Mouse (Mus musculus): ENCODE measurements around the gene Dzip1. TPM values are rescaled to one million over a fixed set of nuclear protein-coding genes. Genes with fewer than 3 reads are reported as not detected.

Gene Dzip1
- polyA plus RNA-seq, 1 experiment from 2014 or later: 27.3 TPM

GRCm38 (mm10) chr14:118829331-118830095 is 95.7 kb downstream of the Dzip1 start:
- H3K4me1 ChIP-seq (ENCODE audit: control insufficient read depth, insufficient read depth, low read length): no peaks in the 10 kb centered on the region
- 87% methylated on average over 11 of the region's 11 CpGs for WGBS
- no peak overlapping the region for H3K27ac ChIP-seq (ENCODE audit: low read length)
- H3K4me2 ChIP-seq (replicated peaks; ENCODE audit: low read depth, low read length): no peak overlapping the region
- no peak overlapping the region for H3K9ac ChIP-seq (replicated peaks; ENCODE audit: low read depth, low read length)
- H3K9me3 ChIP-seq (ENCODE audit: control insufficient read depth, low read depth, low read length): no peaks in the 10 kb centered on the region
- H3K27me3 ChIP-seq (ENCODE audit: control insufficient read depth, insufficient read depth, low read length): no peaks in the 10 kb centered on the region
- ATAC-seq (ENCODE audit: insufficient number of reproducible peaks, insufficient read depth, low FRiP score, low read depth): no peak
- no peaks in the 10 kb centered on the region for H3K36me3 ChIP-seq (ENCODE audit: control insufficient read depth, insufficient read depth, low read length)
- no peak overlapping the region for H3K4me3 ChIP-seq (ENCODE audit: low read depth, low read length)

DNA sequence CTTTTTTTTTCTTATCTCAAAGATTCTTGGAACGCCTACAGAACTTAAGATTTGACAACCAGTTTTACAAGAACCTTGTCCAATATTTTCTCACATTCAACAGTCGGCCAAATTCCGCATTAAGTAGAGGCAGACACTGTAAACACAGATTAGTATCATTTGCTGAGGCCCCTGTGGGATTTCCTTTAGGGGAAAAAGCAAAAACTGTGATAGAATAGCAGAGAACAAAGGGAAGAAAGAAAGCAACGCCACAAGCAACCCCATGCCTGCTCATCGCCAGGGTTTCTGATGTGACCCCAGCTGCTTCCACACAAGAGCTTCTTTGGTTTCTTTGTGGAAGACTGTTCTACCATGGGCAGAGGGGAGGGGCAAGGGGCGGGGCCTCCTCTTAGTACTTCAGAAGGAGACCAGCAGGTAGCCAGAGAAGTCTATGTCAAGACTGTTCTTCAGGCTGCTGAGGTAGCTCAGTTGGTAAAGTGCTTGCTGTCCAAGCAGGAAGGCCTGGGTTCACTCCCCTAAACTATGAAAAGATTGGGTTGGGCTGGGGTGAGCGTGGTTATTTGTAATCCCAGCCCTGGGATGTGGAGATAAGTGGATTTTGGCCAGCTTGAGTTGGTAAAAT is 97.9 kb downstream of the Dzip1 start:
- ATAC-seq (ENCODE audit: insufficient number of reproducible peaks, insufficient read depth, low FRiP score, low read depth): no peak
- WGBS: 40% methylated on average over 7 of the region's 7 CpGs

GRCm38 (mm10) chr14:118826346-118826745 is 98.9 kb downstream of the Dzip1 start:
- Histone ChIP-seq H3K27me3 (ENCODE audit: control insufficient read depth, insufficient read depth, low read length) (no peaks in the 10 kb centered on the region), H3K4me1 (ENCODE audit: control insufficient read depth, insufficient read depth, low read length) (no peaks in the 10 kb centered on the region), H3K9ac (replicated peaks; ENCODE audit: low read depth, low read length) (no peak overlapping the region), H3K9me3 (ENCODE audit: control insufficient read depth, low read depth, low read length) (no peaks in the 10 kb centered on the region), H3K36me3 (ENCODE audit: control insufficient read depth, insufficient read depth, low read length) (no peaks in the 10 kb centered on the region), H3K27ac (ENCODE audit: low read length) (no peak overlapping the region), H3K4me2 (replicated peaks; ENCODE audit: low read depth, low read length) (no peak overlapping the region), H3K4me3 (ENCODE audit: low read depth, low read length) (no peak overlapping the region)
- 85% methylated on average over 8 of the region's 8 CpGs for WGBS
- no peak for ATAC-seq (ENCODE audit: insufficient number of reproducible peaks, insufficient read depth, low FRiP score, low read depth)

More for the DNA sequence above, 97.9 kb downstream of the Dzip1 start:
- no peaks in the 10 kb centered on the region for H3K4me1 ChIP-seq (ENCODE audit: control insufficient read depth, insufficient read depth, low read length)
- no peak overlapping the region for H3K9ac ChIP-seq (replicated peaks; ENCODE audit: low read depth, low read length)
- no peak overlapping the region for H3K27ac ChIP-seq (ENCODE audit: low read length)
- H3K4me3 ChIP-seq (ENCODE audit: low read depth, low read length): no peak overlapping the region
- no peaks in the 10 kb centered on the region for H3K9me3 ChIP-seq (ENCODE audit: control insufficient read depth, low read depth, low read length)
- H3K4me2 ChIP-seq (replicated peaks; ENCODE audit: low read depth, low read length): no peak overlapping the region
- H3K36me3 ChIP-seq (ENCODE audit: control insufficient read depth, insufficient read depth, low read length): no peaks in the 10 kb centered on the region
- H3K27me3 ChIP-seq (ENCODE audit: control insufficient read depth, insufficient read depth, low read length): no peaks in the 10 kb centered on the region

Other genes with a start within 250 kb of the Dzip1 start
- gene Abcc4, start 219.2 kb downstream of the Dzip1 start, polyA plus RNA-seq (2014; fragmentation: Nextera tagmentation; extraction: Ambion mirVana): 5.0 and 5.6 TPM in 2 replicates
- 14.2 and 20.4 TPM in 2 replicates for gene Cldn10, start 137.6 kb downstream of the Dzip1 start, polyA plus RNA-seq (2014; fragmentation: Nextera tagmentation; extraction: Ambion mirVana)
- 35.7 and 43.9 TPM in 2 replicates for gene Dnajc3, start 12.5 kb upstream of the Dzip1 start, polyA plus RNA-seq (2014; fragmentation: Nextera tagmentation; extraction: Ambion mirVana)
- 19.4 and 20.7 TPM in 2 replicates for gene Uggt2, start 174.0 kb upstream of the Dzip1 start, polyA plus RNA-seq (2014; fragmentation: Nextera tagmentation; extraction: Ambion mirVana)
- gene Hs6st3, start 212.9 kb upstream of the Dzip1 start, polyA plus RNA-seq (2014; fragmentation: Nextera tagmentation; extraction: Ambion mirVana): 0.57 and 0.75 TPM in 2 replicates